Mouse (Mus musculus): ENCODE measurements at regions not wholly inside any gene's neighbourhood (a gene's known extent, or its start where the extent isn't known, plus 50 kb on each side); places are given as distances from the start of the nearest gene placed in this dataset.

DNA sequence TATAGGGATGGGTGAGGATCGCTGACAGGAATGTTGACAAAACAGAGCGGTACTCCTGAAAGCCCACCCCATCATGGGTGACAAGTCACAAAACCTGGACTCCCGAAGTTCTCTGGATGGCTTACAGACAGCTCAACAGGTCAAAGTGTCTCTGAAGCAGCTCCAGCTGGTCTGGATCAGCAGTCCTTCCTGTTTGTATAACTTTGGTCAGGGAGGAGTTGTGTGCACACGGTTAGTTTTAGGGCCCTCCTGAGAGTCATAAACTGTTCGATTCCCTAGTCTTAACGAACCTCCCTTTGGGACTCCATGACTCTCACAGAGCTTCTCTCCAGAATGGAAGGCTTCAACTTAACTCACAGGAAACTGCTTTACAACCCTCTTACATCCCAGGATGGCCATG, 89.4 kb upstream of the Fstl4 start:
- Histone ChIP-seq H3K36me3 (ENCODE audit: control insufficient read depth, insufficient read depth, low read length, poor library complexity, severe bottlenecking) (no peaks in the 10 kb centered on the region), H3K4me3 (ENCODE audit: low read depth, low read length) (no peak overlapping the region), H3K9me3 (replicated peaks; ENCODE audit: control insufficient read depth, insufficient read depth, low read length, poor library complexity, severe bottlenecking) (no peaks in the 10 kb centered on the region), H3K4me1 (ENCODE audit: control insufficient read depth, insufficient read depth, low read length) (no peaks in the 10 kb centered on the region), H3K27ac (ENCODE audit: insufficient read depth, low read length) (no peak overlapping the region), H3K27me3 (ENCODE audit: control insufficient read depth, insufficient read depth, low read length, poor library complexity, severe bottlenecking) (no peaks in the 10 kb centered on the region; the same call in 1 of the 2 replicates), H3K9ac (ENCODE audit: low read depth, poor library complexity, severe bottlenecking) (no peak overlapping the region)
- TF ChIP-seq POLR2A (IDR thresholded peaks at IDR 0.05; ENCODE audit: insufficient read depth, low read length) (no peak), CTCF (IDR thresholded peaks at IDR 0.05; ENCODE audit: low read depth, low read length) (no peak), EP300 (IDR thresholded peaks at IDR 0.05; ENCODE audit: insufficient read depth, low read depth, low read length) (no peak)

DNA sequence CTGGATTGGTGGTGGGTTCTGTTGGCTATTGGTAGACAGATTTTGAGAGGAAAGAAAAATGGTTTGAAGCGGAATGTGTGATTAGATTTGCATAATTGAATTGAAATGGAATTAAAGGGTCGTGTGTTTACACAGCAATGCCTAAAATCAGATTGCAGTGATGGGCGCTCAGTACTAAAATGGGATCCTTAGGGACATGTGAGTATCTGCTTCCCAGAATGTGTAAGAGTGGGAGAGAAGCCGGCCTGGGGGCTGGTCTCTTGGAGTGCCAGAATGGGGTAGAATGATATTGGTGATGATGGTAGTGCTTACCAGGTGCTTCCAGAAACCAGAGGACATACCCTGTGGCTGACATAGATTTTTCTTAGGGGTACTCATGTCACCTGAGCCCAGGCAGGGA, 86.2 kb upstream of the Fstl4 start:
- Histone ChIP-seq H3K27ac (ENCODE audit: insufficient read depth, low read length) (no peak overlapping the region), H3K9me3 (replicated peaks; ENCODE audit: control insufficient read depth, insufficient read depth, low read length, poor library complexity, severe bottlenecking) (no peaks in the 10 kb centered on the region; the same call in 1 of the 2 replicates), H3K36me3 (ENCODE audit: control insufficient read depth, insufficient read depth, low read length, poor library complexity, severe bottlenecking) (no peaks in the 10 kb centered on the region), H3K4me3 (ENCODE audit: low read depth, low read length) (no peak overlapping the region), H3K4me1 (ENCODE audit: control insufficient read depth, insufficient read depth, low read length) (no peaks in the 10 kb centered on the region), H3K9ac (ENCODE audit: low read depth, poor library complexity, severe bottlenecking) (no peak overlapping the region), H3K27me3 (ENCODE audit: control insufficient read depth, insufficient read depth, low read length, poor library complexity, severe bottlenecking) (no peaks in the 10 kb centered on the region; the same call in 1 of the 2 replicates)
- no peak for TF ChIP-seq CTCF (IDR thresholded peaks at IDR 0.05; ENCODE audit: low read depth, low read length)
- no peak for TF ChIP-seq EP300 (IDR thresholded peaks at IDR 0.05; ENCODE audit: insufficient read depth, low read depth, low read length)
- TF ChIP-seq POLR2A (IDR thresholded peaks at IDR 0.05; ENCODE audit: insufficient read depth, low read length) = no peak

DNA sequence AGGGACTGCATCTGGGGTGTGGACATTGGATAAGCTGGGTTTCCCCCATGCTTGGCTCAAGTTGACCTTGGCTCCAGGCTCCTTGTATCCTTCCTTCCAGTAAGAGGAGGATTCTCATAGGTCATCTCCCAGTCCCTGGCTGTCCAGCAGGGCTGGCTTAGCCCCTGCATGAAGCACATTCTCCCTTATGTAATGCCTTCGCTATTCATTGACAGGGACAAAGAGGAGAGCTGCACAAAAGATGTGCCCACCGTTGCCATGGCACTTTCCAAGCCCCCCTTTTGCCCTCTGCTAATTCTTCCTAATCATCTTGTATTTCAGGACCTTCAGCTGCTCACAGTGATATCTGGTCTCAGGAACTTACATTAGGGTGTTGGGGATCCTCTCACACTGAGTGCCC, 79.0 kb upstream of the Fstl4 start:
- TF ChIP-seq CTCF (IDR thresholded peaks at IDR 0.05; ENCODE audit: low read depth, low read length) = no peak
- Histone ChIP-seq H3K4me1 (ENCODE audit: control insufficient read depth, insufficient read depth, low read length) (no peaks in the 10 kb centered on the region), H3K9me3 (replicated peaks; ENCODE audit: control insufficient read depth, insufficient read depth, low read length, poor library complexity, severe bottlenecking) (no peaks in the 10 kb centered on the region; the same call in 1 of the 2 replicates), H3K36me3 (ENCODE audit: control insufficient read depth, insufficient read depth, low read length, poor library complexity, severe bottlenecking) (no peaks in the 10 kb centered on the region), H3K27me3 (ENCODE audit: control insufficient read depth, insufficient read depth, low read length, poor library complexity, severe bottlenecking) (no peaks in the 10 kb centered on the region), H3K27ac (ENCODE audit: insufficient read depth, low read length) (no peak overlapping the region), H3K4me3 (ENCODE audit: low read depth, low read length) (no peak overlapping the region), H3K9ac (ENCODE audit: low read depth, poor library complexity, severe bottlenecking) (no peak overlapping the region)

DNA sequence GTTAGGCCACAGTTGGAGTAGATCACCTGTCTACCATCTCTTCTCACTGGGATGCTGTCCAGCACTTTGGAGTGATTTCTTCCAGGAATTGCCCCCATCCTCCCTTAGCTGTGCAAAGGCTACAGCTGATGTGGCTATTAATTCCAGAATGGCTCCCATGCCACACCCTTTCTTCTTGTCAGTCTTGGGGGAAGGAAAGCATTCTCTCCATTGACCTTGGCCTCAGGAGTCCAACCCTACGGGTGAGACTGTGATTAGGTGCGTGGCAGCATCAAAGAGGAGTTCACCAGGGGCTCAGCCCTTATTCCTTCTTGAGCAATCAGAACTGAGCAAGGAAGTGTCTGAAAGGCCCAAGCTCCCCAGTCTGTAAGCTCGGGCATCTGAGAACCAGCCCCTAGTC, 71.7 kb upstream of the Fstl4 start:
- Histone ChIP-seq H3K27ac (ENCODE audit: insufficient read depth, low read length) (no peak overlapping the region), H3K9me3 (replicated peaks; ENCODE audit: control insufficient read depth, insufficient read depth, low read length, poor library complexity, severe bottlenecking) (0 out of 2 replicates have a peak, but pooled peaks cover 2% of the 10 kb centered on the region), H3K27me3 (ENCODE audit: control insufficient read depth, insufficient read depth, low read length, poor library complexity, severe bottlenecking) (no peaks in the 10 kb centered on the region), H3K4me1 (ENCODE audit: control insufficient read depth, insufficient read depth, low read length) (no peaks in the 10 kb centered on the region), H3K4me3 (ENCODE audit: low read depth, low read length) (no peak overlapping the region), H3K9ac (ENCODE audit: low read depth, poor library complexity, severe bottlenecking) (no peak overlapping the region), H3K36me3 (ENCODE audit: control insufficient read depth, insufficient read depth, low read length, poor library complexity, severe bottlenecking) (no peaks in the 10 kb centered on the region)
- TF ChIP-seq POLR2A (IDR thresholded peaks at IDR 0.05; ENCODE audit: insufficient read depth, low read length) (no peak), EP300 (IDR thresholded peaks at IDR 0.05; ENCODE audit: insufficient read depth, low read depth, low read length) (no peak), CTCF (IDR thresholded peaks at IDR 0.05; ENCODE audit: low read depth, low read length) (no peak)

DNA sequence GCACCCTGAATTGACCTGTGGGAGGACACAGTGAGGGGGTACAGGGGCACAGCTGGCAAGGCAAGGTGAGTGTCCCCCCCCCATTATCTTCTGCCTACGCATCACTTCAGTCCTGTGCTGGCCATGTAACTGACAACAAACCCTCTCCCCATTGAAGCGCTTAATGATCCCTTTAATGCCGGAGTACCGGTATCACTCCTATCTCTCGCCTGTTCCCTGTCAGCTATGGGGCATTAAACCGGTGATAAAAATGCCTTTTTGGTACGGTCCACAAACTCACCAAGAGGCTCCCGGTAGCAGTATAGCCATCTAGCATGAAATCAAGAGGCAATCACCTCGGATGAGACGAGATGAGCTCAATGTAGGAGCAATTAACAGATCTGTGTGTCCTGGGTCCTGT, 62.8 kb upstream of the Fstl4 start:
- TF ChIP-seq EP300 (IDR thresholded peaks at IDR 0.05; ENCODE audit: insufficient read depth, low read depth, low read length) (no peak), CTCF (IDR thresholded peaks at IDR 0.05; ENCODE audit: low read depth, low read length) (no peak), POLR2A (IDR thresholded peaks at IDR 0.05; ENCODE audit: insufficient read depth, low read length) (no peak)
- no peak overlapping the region for H3K4me3 ChIP-seq (ENCODE audit: low read depth, low read length)
- no peaks in the 10 kb centered on the region for H3K36me3 ChIP-seq (ENCODE audit: control insufficient read depth, insufficient read depth, low read length, poor library complexity, severe bottlenecking)
- H3K9me3 ChIP-seq (replicated peaks; ENCODE audit: control insufficient read depth, insufficient read depth, low read length, poor library complexity, severe bottlenecking) = peaks cover 5% of the 10 kb centered on the region; the same call in 1 of the 2 replicates
- no peaks in the 10 kb centered on the region for H3K4me1 ChIP-seq (ENCODE audit: control insufficient read depth, insufficient read depth, low read length)
- no peak overlapping the region for H3K27ac ChIP-seq (ENCODE audit: insufficient read depth, low read length)
- no peak overlapping the region for H3K9ac ChIP-seq (ENCODE audit: low read depth, poor library complexity, severe bottlenecking)
- no peaks in the 10 kb centered on the region for H3K27me3 ChIP-seq (ENCODE audit: control insufficient read depth, insufficient read depth, low read length, poor library complexity, severe bottlenecking)

DNA sequence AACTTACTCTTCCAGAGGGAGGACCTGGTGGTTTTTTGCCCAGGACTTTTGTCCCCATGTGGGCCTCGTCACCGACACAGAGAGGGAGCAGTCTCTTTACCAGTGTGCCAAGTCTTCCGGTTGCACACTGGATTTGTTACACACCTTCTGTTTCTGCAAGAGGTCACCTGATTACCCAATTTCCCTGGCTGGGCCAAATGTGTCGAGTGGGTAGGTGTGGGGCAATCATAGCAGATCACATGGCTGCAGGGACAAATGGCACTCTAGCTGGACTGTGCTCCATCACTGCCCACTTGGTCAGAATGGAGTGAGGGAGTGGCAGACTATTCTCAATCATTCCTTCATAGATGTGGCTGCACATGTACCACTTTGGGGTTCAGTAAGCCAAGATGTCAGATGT, 61.0 kb upstream of the Fstl4 start:
- no peak overlapping the region for H3K9ac ChIP-seq (ENCODE audit: low read depth, poor library complexity, severe bottlenecking)
- no peaks in the 10 kb centered on the region for H3K4me1 ChIP-seq (ENCODE audit: control insufficient read depth, insufficient read depth, low read length)
- H3K36me3 ChIP-seq (ENCODE audit: control insufficient read depth, insufficient read depth, low read length, poor library complexity, severe bottlenecking) = no peaks in the 10 kb centered on the region
- no peak overlapping the region for H3K4me3 ChIP-seq (ENCODE audit: low read depth, low read length)
- TF ChIP-seq CTCF (IDR thresholded peaks at IDR 0.05; ENCODE audit: low read depth, low read length) = no peak
- TF ChIP-seq POLR2A (IDR thresholded peaks at IDR 0.05; ENCODE audit: insufficient read depth, low read length) = no peak
- no peak for TF ChIP-seq EP300 (IDR thresholded peaks at IDR 0.05; ENCODE audit: insufficient read depth, low read depth, low read length)
- no peak overlapping the region for H3K27ac ChIP-seq (ENCODE audit: insufficient read depth, low read length)
- no peaks in the 10 kb centered on the region for H3K9me3 ChIP-seq (replicated peaks; ENCODE audit: control insufficient read depth, insufficient read depth, low read length, poor library complexity, severe bottlenecking)
- H3K27me3 ChIP-seq (ENCODE audit: control insufficient read depth, insufficient read depth, low read length, poor library complexity, severe bottlenecking) = no peaks in the 10 kb centered on the region
